Mouse (Mus musculus) megakaryocyte, embryonic 14.5 days (primary cell): ENCODE data around the gene Nrros. TPM values are rescaled to one million over a fixed set of nuclear protein-coding genes. Genes with fewer than 3 reads are reported as not detected.

Experiments
- H3K27me3 ChIP-seq: replicated peaks from 2 replicates; pipeline ENCODE3; 2012; ENCODE audit warnings: inconsistent platforms
- H3K36me3 ChIP-seq: replicated peaks from 2 replicates; pipeline ENCODE3; 2012; ENCODE audit warnings: low read length, inconsistent platforms, mixed read lengths
- H3K4me1 ChIP-seq: 2 replicates; pipeline ENCODE4 v1.6.1; 2012; ENCODE audit warnings: inconsistent platforms
- H3K4me3 ChIP-seq: replicated peaks from 2 replicates; pipeline ENCODE3; 2012; ENCODE audit warnings: moderate library complexity, mild to moderate bottlenecking, inconsistent platforms
- H3K9me3 ChIP-seq: 2 replicates; pipeline ENCODE4 v1.6.1; 2012; ENCODE audit warnings: inconsistent platforms
- FLI1 ChIP-seq: IDR thresholded peaks from 2 replicates; pipeline ENCODE4 v1.6.1; 2012; ENCODE audit warnings: low read length, inconsistent platforms, mixed read lengths
- GATA1 ChIP-seq: IDR thresholded peaks from 3 replicates; pipeline ENCODE4 v1.6.1; 2012; ENCODE audit warnings: mixed read lengths, low read length, inconsistent platforms, borderline replicate concordance
- polyA plus RNA-seq: library from polyadenylated mRNA; stranded (reverse); fragments of >175 nt; gene quantifications from 2 replicates; pipeline ENCODE4 v1.2.3, GENCODE M21; 2012; ENCODE audit warnings: low replicate concordance; ENCODE audit not compliant: insufficient read depth

The Nrros gene
- polyA plus RNA-seq, 1 experiment = 75.8 TPM

DNA sequence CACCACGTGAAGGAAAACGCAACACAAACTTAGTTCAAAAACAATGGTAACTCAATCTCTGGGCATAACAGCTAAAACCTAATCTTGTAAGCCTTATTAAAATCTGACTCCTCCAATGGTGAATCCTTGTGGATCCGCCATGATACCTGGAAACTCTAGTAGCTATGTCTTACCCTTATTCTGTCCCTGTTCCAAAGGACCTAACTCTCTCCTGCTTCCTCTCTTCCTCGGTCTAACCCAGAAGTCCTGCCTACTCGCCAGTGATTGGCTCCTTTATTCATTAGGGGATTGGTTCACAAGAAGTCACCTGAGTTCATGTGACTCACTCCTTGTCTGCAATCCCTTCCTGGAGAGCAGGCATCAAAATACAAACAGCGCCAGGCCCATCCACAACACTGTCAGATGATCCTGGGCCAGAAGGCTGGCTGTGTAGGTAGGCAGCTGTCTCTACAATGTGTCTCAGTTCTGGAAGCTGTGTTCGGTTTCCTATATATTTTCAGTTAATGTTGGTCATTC, 29.5 kb downstream of the Nrros start:
- Histone ChIP-seq H3K4me3 (no peak overlapping the region), H3K36me3 (no peaks in the 10 kb centered on the region), H3K9me3 (no peaks in the 10 kb centered on the region), H3K4me1 (peaks cover 30% of the 10 kb centered on the region), H3K27me3 (no peaks in the 10 kb centered on the region)
- no peak for TF ChIP-seq FLI1
- TF ChIP-seq GATA1 = no peak

DNA sequence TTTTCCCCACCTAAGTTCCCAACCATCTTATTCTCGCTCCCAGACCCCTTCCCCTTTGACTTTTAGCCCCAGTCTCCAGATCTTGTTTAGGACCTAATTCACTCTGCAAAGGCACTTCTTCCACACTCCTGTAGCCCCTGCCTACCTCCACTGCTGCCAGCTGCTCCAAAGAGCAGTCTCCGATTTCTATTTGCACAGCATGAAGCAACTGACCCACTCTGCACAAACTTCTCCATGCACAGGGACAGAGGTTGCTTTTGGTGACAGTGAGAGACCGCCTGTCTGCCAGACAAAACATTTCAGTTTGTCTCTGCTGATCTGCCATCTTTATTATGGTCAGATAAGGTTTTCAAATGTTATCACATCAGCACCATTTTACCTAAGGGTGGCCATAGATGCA, 32.2 kb downstream of the Nrros start:
- no peak for TF ChIP-seq FLI1
- no peak for TF ChIP-seq GATA1
- Histone ChIP-seq H3K4me3 (no peak overlapping the region), H3K9me3 (no peaks in the 10 kb centered on the region), H3K36me3 (no peaks in the 10 kb centered on the region), H3K27me3 (no peaks in the 10 kb centered on the region), H3K4me1 (peaks cover 34% of the 10 kb centered on the region)

- Histone ChIP-seq H3K9me3 (no peaks in the 10 kb centered on the region), H3K4me1 (peaks cover 51% of the 10 kb centered on the region), H3K4me3 (peak overlapping the region; percentile 90), H3K36me3 (no peaks in the 10 kb centered on the region), H3K27me3 (no peaks in the 10 kb centered on the region)
- TF ChIP-seq GATA1 (no peak), FLI1 (no peak)
Measured at GRCm38 (mm10) chr16:32130190-32130826, 35.1 kb downstream of the Nrros start.

DNA sequence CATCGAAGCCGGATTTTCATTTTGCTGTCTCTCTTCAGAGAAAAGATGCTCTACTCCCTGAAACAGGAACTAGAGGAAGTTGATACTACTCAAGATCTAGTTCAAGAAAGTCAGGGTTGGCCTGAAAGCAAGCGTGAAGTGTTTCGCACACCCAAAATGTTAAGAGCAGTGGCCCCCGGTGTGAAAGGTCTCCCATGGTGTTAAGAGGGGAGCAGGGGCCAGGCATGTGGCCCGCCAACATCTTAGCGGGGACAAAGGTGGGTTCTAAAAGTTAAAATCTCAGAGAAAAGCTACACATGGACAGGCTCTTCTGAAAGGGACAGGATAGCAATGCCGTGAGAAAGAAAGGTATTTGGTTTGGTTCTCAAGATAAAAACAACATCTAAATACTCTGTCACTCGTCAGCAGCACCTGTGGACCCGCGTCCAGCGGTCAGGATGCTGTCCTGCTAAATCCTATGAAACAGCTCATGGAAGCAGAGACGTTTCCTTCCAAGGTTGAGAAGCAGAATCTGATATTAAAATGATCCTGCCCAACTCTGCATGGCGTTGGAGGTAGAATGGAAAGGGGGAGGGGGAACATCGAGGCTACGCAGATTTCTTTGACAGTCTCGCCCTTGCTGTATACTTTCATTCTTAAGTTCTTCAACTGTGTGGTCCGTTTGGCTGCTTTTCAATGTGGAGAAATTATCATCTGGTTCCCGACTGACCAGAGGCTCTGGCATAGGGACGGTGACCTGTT, 35.8 kb downstream of the Nrros start:
- Histone ChIP-seq H3K9me3 (no peaks in the 10 kb centered on the region), H3K27me3 (no peaks in the 10 kb centered on the region), H3K4me1 (peaks cover 58% of the 10 kb centered on the region), H3K4me3 (peak overlapping the region; percentile 90), H3K36me3 (no peaks in the 10 kb centered on the region)
- no peak for TF ChIP-seq FLI1

DNA sequence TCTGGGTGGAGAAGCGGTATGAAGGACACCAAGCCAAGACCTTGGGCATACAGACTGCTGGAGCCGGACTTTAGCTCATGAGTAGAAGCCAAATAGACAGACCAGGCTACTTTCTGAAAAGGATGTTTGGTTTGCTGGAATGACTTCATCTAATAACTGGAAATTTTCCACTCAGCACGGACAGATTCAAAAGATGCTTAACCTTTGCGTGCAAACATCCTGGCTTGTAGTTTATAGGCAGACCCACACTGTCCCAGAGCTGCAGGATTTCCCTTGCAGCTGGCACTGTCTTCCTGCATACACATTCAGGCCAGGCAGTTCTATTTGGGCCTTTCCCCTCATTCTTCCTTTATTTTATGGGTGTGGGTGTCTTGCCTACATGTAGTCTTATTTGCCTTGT, 38.3 kb downstream of the Nrros start:
- Histone ChIP-seq H3K4me1 (peaks cover 61% of the 10 kb centered on the region), H3K4me3 (no peak overlapping the region), H3K9me3 (no peaks in the 10 kb centered on the region), H3K27me3 (no peaks in the 10 kb centered on the region), H3K36me3 (no peaks in the 10 kb centered on the region)
- no peak for TF ChIP-seq FLI1
- no peak for TF ChIP-seq GATA1

DNA sequence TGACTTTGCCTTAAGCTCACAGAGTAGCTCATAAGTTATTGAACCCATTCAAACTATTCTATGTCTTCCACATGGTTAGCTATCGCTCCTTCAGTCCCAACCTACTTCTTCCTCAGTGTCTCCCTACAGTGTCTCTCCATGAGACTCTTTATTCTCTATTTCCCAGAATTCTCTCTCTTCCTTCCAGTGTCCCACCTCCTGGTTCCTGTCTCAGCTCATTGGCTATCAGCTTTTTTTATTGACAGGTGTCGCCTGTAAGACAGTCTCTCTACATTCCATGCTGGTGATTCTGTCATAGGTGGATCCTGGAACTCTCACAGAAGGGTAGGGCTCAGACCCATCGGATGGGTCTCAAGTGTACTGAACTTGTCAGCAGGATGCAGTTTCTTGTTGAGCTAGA, 40.0 kb downstream of the Nrros start:
- no peak for TF ChIP-seq GATA1
- TF ChIP-seq FLI1 = no peak
- no peak overlapping the region for H3K4me3 ChIP-seq
- H3K36me3 ChIP-seq = no peaks in the 10 kb centered on the region
- no peaks in the 10 kb centered on the region for H3K27me3 ChIP-seq
- peaks cover 54% of the 10 kb centered on the region for H3K4me1 ChIP-seq
- H3K9me3 ChIP-seq = no peaks in the 10 kb centered on the region

DNA sequence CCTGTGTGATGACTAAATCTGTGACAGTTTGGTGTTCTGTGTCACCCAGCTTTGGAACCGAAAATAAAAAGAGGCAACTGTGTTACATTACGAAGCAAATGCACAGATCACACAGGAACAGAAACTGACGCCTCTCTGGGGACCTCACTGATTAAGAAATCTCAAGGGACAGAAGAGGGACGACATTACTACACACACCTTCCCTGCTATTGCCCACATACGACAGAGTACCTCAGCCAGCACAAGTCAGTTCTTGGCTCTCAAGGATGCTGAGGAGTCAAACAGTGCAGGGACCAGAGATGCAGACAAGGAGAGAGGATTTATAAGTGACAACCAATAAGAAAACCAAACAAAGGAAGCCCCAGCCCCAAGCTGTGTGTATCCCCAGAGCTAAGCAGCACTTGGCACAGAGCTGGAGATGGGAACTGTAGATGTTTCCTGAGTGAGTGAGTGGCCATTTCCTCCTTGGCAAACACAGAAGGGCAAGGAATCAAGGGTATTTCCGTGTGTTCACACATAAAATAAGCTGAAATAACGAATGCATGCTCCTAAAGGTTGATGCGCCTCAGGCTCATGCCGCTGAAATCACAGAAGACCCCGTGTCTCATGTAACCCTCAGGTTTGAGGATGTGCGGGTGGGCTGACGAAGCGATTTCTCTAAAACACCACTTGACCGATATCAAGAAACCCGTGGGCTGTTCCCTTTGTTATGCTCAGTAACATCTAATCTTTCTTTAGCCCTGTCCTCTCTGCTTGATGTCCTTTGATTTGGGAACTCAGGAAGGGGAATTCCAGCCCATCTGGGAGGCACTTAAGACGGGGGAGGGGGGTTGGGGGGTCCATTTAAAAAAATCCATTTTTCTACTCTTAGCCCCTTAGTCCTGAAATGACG, 40.7 kb downstream of the Nrros start:
- Histone ChIP-seq H3K36me3 (no peaks in the 10 kb centered on the region), H3K4me1 (peaks cover 48% of the 10 kb centered on the region), H3K4me3 (peak overlapping the region; percentile 62), H3K9me3 (no peaks in the 10 kb centered on the region), H3K27me3 (no peaks in the 10 kb centered on the region)
- no peak for TF ChIP-seq FLI1
- TF ChIP-seq GATA1 = no peak

DNA sequence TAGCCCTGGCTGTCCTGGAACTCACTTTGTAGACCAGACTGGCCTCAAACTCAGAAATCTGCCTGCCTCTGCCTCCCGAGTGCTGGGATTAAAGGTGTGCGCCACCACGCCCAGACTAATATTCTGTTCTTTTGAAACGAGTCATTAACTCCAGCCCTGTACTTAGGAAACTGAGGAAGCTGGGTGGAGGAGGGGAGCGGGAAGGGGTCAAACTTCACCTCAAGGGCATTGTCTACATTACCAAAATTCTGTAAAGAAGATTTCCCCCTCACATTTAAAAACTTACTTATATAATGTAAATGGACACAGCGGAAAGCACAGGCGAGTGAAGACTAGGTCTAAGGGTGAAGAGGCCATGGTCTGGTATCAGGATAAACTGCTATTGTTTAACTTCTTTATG, 41.4 kb downstream of the Nrros start:
- H3K4me1 ChIP-seq = peaks cover 41% of the 10 kb centered on the region
- no peak overlapping the region for H3K4me3 ChIP-seq
- no peaks in the 10 kb centered on the region for H3K36me3 ChIP-seq
- no peaks in the 10 kb centered on the region for H3K27me3 ChIP-seq
- TF ChIP-seq FLI1 = no peak
- no peak for TF ChIP-seq GATA1
- no peaks in the 10 kb centered on the region for H3K9me3 ChIP-seq

DNA sequence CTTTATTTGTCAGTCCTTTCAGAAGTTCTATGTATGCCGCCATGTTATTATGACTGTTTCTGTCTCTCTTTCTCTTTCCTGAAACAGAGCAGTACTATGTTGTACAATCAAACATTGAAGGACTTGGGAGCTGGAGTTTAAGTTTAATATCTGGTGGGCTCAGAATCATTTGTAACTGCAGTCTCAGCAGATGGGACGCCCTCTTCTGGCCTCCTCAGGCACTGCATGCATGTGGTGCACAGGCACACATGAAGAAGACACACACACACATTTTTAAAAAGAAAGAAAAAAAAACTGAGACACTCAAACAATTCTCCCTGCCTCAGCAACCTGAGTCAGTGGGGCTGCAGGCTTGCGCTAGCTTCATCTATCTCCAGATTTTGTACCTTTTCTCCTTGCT, 44.9 kb downstream of the Nrros start:
- Histone ChIP-seq H3K9me3 (no peaks in the 10 kb centered on the region), H3K4me1 (peaks cover 36% of the 10 kb centered on the region), H3K27me3 (no peaks in the 10 kb centered on the region), H3K4me3 (no peak overlapping the region), H3K36me3 (no peaks in the 10 kb centered on the region)
- TF ChIP-seq FLI1 (no peak), GATA1 (no peak)
